Mouse (Mus musculus) intestine, embryonic 16.5 days (tissue): ENCODE data around the gene AA467197. TPM values are rescaled to one million over a fixed set of nuclear protein-coding genes. Genes with fewer than 3 reads are reported as not detected.

Source experiments
- ATAC-seq: fragments of 200-750 bp; cut with Nextera tagmentation; 2 replicates; pipeline ENCODE4 v1.8.0; 2017; ENCODE audit warnings: moderate TSS enrichment, moderate library complexity
- H3K27ac ChIP-seq: fragments of 300-500 bp; sonication (generic); 2 replicates; pipeline ENCODE4 v1.5.1; 2014; ENCODE audit warnings: mild to moderate bottlenecking, low read length
- H3K27me3 ChIP-seq: fragments of 300-500 bp; sonication (generic); replicated peaks from 2 replicates; pipeline ENCODE4 v1.6.1; 2014; ENCODE audit warnings: low read length, control low read depth, mixed read lengths; ENCODE audit not compliant: control insufficient read depth, insufficient read depth
- H3K36me3 ChIP-seq: fragments of 300-500 bp; sonication (generic); 2 replicates; pipeline ENCODE4 v1.6.1; 2014; ENCODE audit warnings: low read length, control low read depth; ENCODE audit not compliant: control insufficient read depth, insufficient read depth
- H3K4me1 ChIP-seq: fragments of 300-500 bp; sonication (generic); 2 replicates; pipeline ENCODE4 v1.6.1; 2014; ENCODE audit warnings: low read length, control low read depth, mixed read lengths; ENCODE audit not compliant: control insufficient read depth, insufficient read depth
- H3K4me2 ChIP-seq: fragments of 300-500 bp; sonication (generic); 2 replicates; pipeline ENCODE4 v1.6.1; 2014; ENCODE audit warnings: low read depth, low read length, control low read depth
- H3K4me3 ChIP-seq: fragments of 300-500 bp; sonication (generic); 2 replicates; pipeline ENCODE4 v1.5.1; 2014; ENCODE audit warnings: mild to moderate bottlenecking, low read length
- H3K9ac ChIP-seq: fragments of 300-500 bp; sonication (generic); 2 replicates; pipeline ENCODE4 v1.6.1; 2014; ENCODE audit warnings: low read depth, low read length
- H3K9me3 ChIP-seq: fragments of 300-500 bp; sonication (generic); 2 replicates; pipeline ENCODE4 v1.6.1; 2016; ENCODE audit warnings: low read length, control low read depth; ENCODE audit not compliant: control insufficient read depth
- whole genome bisulfite sequencing: fragments of 180-500 bp; shearing (Covaris S2); extraction: QIAGEN DNeasy Blood & Tissue Kit; methylation state at CpG from one replicate; pipeline ENCODE4 v1.1.7; 2014; 5-methylcytosine and 5-hydroxymethylcytosine counted together
- microRNA counts: library from miRNA; unstranded; fragments of <30 nt; microRNA quantifications from one replicate; lab custom pipeline; 2016
- microRNA-seq: library from miRNA; unstranded; fragments of <30 nt; microRNA quantifications from one replicate; pipeline ENCODE4, GENCODE M21; 2016
- polyA plus RNA-seq: library from polyadenylated mRNA; unstranded; fragments of >200 nt; fragmentation: Nextera tagmentation; extraction: Ambion mirVana; gene quantifications from 2 replicates; pipeline ENCODE4 v1.2.1, GENCODE M21; 2015

Gene AA467197
- polyA plus RNA-seq, 1 experiment from 2014 or later, result 10.1 TPM

- 85% methylated on average over 5 of the region's 5 CpGs for WGBS
- Histone ChIP-seq H3K36me3 (no peaks in the 10 kb centered on the region), H3K9me3 (peaks cover 8% of the 10 kb centered on the region), H3K4me3 (no peak overlapping the region), H3K4me1 (no peaks in the 10 kb centered on the region), H3K9ac (no peak overlapping the region), H3K27ac (no peak overlapping the region), H3K27me3 (no peaks in the 10 kb centered on the region), H3K4me2 (no peak overlapping the region)
- no peak for ATAC-seq
Measured at GRCm38 (mm10) chr2:122681379-122682137, 44.8 kb downstream of the AA467197 start.

GRCm38 (mm10) chr2:122682520-122682919, 45.7 kb downstream of the AA467197 start:
- no peak overlapping the region for H3K4me2 ChIP-seq
- 82% methylated on average over 2 of the region's 2 CpGs for WGBS
- H3K9me3 ChIP-seq, result peaks cover 8% of the 10 kb centered on the region
- H3K9ac ChIP-seq, result no peak overlapping the region
- no peak overlapping the region for H3K27ac ChIP-seq
- no peaks in the 10 kb centered on the region for H3K4me1 ChIP-seq
- no peaks in the 10 kb centered on the region for H3K36me3 ChIP-seq
- H3K27me3 ChIP-seq, result no peaks in the 10 kb centered on the region
- H3K4me3 ChIP-seq, result no peak overlapping the region
- no peak for ATAC-seq

- Histone ChIP-seq H3K9me3 (peaks cover 8% of the 10 kb centered on the region), H3K9ac (no peak overlapping the region), H3K27me3 (no peaks in the 10 kb centered on the region), H3K36me3 (no peaks in the 10 kb centered on the region), H3K4me2 (no peak overlapping the region), H3K4me1 (no peaks in the 10 kb centered on the region), H3K4me3 (no peak overlapping the region), H3K27ac (no peak overlapping the region)
- no peak for ATAC-seq
- WGBS, result 90% methylated on average over 1 of the region's 1 CpGs
Measured at GRCm38 (mm10) chr2:122683641-122684040, 46.9 kb downstream of the AA467197 start.

- no peaks in the 10 kb centered on the region for H3K36me3 ChIP-seq
- H3K4me2 ChIP-seq, result no peak overlapping the region
- H3K27me3 ChIP-seq, result no peaks in the 10 kb centered on the region
- WGBS, result 78% methylated on average over 6 of the region's 6 CpGs
- no peak overlapping the region for H3K27ac ChIP-seq
- no peak overlapping the region for H3K4me3 ChIP-seq
- H3K9me3 ChIP-seq, result peaks cover 5% of the 10 kb centered on the region
- no peak for ATAC-seq
- H3K4me1 ChIP-seq, result no peaks in the 10 kb centered on the region
- H3K9ac ChIP-seq, result no peak overlapping the region
Measured at GRCm38 (mm10) chr2:122686665-122687064, 49.9 kb downstream of the AA467197 start.

MicroRNAs encoded within 50 kb of the gene (microRNA counts, 519-probe panel; counts per million panel counts)
- 35.7 counts per million for microRNA mmu-miR-147 (lab: Ali Mortazavi, UCI)

Small RNA genes within 50 kb of the gene (microRNA-seq; reads per million reads assigned to microRNA genes)
- 27.1 reads per million, percentile 33 among the genes with 10 or more reads in this experiment for gene Mir147

Other genes with a start within 250 kb of the AA467197 start
- 93.5 and 105 TPM in 2 replicates for gene Slc28a2, start 210.5 kb upstream of the AA467197 start, polyA plus RNA-seq
- gene Gm14085, start 152.0 kb upstream of the AA467197 start, polyA plus RNA-seq, result 0.53 and 0.75 TPM in 2 replicates
- 22.3 and 22.8 TPM in 2 replicates for gene Gatm, start 25.7 kb upstream of the AA467197 start, polyA plus RNA-seq
- gene Slc30a4, start 65.7 kb downstream of the AA467197 start, polyA plus RNA-seq, result 8.1 and 10.1 TPM in 2 replicates
- gene Bloc1s6, start 101.5 kb downstream of the AA467197 start, polyA plus RNA-seq, result 51.9 and 54.4 TPM in 2 replicates
- gene Sqor, start 128.3 kb downstream of the AA467197 start, polyA plus RNA-seq, result 40.1 and 44.8 TPM in 2 replicates